Mouse (Mus musculus): ENCODE results near the gene Mrpl4.

Mrpl4 gene

DNA sequence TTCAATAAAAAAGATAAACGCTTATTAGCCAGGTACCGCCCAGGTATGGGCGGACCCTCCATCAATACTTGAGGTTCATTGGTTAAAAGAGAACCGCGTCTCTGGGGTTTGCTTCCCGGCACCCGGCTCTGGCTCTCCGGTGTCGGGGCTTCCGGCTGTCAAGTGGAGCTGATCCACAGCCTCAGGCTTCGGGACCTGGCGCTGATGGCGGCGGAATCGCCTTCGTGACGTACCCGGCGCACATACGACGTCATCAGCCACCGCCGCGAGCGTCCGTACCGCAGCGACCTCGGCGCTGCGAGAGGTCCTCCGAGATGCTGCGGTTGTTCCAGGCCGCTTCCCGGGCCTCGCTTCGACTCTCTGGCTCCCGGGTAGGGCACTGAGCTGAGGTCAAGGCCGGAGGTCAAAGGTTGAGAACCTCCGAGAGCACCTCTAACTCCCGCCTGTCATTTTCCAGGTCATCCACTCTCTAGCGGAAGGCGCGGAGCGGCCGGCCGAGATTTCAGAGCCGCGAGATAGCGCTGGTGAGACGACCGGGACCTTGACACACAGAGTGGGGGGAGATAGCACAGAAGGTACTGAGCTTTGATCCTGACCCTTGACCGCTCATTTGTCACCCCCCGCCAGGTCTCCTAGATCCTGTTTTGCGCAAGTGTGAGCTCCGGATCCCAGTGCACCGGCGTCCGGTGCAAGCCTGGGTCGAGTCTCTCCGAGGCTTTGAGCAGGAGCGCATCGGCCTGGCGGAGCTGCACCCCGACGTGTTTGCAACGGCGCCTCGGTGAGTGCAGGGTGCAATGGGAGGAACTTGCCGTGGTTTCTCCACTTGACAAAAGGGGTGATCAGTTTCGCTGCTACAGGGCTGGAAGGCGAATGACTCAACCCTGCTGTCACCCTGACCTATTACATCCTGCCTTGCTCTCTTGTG, at the start of gene Mrpl4:
Gene Mrpl4 (plus strand): TSS at position 112 of the 925 bp plus-strand sequence.
- peak; percentile 88 for DNase-seq

DNA sequence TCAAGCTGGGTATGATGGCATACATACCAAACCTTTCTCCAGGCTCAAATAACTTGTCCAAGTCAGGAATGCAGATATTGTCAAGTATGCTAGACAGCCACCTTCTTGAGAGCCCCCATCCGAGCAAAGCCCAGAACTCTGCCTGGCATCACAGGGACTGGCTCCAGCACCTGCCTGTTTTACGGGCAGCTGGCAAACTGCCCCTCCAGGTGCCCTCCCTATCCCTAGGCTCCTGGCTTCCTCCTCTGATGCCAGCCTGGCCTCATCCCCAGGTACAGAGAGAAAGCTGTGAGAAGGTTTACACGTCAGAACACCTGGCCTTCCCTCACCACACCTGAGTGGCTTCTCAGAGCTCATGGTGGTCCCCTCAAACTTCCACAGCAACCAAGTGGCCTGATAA, 45.5 kb upstream of the Mrpl4 start:
- no peak for DNase-seq

DNA sequence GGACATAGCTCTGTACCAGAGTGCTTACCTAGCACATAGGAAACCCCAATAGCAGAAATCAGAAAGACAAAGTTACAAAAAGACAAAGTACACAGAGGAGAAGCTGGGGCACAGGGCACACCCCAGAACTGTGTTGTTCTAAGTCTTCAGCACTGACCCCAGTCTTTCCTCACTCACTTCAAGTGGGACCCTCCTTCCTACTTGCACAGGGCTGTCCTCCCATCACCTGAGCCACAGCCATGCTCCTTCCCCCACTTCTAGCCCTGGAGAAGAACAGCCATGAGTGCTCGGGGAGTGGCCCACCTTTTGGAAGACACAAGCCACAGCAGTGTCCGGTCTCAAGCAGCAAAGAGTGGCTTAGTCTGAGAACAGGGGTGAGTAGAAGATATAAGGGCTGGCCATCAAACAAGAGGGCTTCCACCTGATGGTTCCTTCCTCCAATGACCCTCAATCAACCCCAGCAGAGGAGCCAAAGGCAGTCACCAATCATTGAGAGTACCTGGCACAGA, 43.1 kb upstream of the Mrpl4 start, which contains the start of gene Dnmt1:
Gene Dnmt1 (minus strand): TSS at position 459 of the 509 bp plus-strand sequence.
- DNase-seq = no peak

DNA sequence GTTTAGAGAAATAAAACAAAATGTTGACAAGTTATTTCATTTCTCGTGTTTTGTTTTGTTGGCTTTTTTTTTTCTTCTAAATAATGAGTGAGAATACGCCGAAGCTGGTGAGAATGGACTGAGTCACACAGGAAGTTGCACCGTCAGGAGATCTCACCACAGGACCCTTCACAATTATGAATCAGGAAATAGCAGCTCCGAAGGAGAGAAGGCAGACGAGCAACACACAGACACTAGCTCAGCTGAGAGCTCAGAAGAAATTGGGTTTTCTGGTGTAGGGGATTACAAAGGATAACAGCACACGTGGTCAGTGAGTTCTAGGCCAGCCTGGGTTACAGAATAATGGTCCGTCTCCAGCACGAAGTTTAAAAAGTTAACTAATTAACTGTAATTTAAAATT, 41.0 kb upstream of the Mrpl4 start:
- DNase-seq = peak; percentile 40

DNA sequence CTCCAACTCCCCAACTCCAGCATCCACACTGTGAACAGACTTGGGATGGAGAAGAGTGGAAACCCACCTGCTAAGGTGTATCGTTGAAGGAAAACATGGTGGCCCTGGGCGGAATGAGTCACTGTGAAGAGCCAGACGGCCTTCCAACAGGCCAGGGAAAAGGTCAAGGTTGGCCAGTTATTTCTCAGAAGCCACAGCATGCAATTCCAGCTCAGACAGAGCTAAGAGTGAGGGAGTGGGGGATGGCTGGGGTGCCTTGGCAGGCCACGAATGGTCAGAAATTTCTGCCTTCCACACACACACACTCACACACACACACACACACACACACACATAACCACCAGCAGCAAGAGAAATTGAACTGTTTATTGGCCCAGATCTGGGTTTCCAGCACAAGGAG, 36.9 kb upstream of the Mrpl4 start:
- DNase-seq = no peak

DNA sequence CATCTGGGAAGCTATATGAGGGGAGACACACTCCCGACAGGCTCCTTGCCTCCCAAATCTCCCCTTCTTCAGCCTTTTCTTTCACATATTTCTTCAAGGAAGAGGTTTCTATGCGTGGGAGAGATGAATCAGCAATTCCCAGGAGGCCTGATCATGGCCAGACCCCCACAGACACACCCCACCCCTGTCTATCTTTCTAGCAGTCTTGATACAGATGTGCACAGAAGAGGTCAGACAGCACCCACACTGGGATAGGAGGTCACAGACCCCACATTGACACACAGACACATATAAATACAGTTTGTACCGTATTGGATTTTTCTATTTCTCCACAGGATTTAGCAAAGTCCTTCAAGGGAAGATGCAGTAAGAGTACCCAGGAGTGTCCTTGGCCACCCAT, 36.5 kb upstream of the Mrpl4 start:
- DNase-seq = no peak

DNA sequence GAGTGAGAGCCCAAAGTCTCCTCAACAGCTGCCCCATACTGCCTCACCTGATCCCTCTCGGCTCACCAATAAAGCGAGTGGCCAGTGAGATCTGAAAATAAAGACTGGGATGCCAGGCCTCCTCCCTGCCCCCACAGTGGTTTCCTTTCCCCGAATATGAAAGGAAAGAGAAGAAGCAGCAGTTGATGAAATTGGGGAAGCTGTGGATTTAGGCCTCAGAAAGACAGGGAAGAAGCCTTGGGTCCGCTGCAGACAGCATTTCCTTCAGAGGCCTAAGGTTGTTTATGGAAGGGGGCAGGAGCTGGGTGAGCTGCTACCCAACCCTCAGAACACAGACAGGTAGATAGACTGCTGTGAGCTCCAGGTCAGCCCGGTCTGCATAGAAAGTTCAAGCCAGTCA, 35.8 kb upstream of the Mrpl4 start:
- DNase-seq = no peak

DNA sequence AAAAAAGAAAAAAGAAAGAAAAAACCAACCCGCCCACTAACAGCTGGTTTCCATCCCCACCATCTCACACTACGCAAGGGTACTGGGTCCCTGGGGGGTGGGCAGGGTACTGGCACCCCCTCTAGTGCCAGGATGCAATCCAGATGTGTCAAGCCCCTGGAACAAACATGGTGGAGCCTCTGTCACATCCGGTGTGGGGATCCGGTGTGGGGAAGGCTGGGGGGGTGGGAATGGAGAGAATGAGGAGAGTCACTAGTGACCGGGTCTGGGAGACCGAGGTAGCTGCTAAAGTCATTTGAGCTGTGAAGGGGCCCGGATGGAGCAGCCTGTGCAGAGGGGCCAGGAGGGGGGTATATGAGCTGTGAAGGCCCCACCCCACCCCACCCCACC, 30.8 kb upstream of the Mrpl4 start:
- no peak for DNase-seq

DNA sequence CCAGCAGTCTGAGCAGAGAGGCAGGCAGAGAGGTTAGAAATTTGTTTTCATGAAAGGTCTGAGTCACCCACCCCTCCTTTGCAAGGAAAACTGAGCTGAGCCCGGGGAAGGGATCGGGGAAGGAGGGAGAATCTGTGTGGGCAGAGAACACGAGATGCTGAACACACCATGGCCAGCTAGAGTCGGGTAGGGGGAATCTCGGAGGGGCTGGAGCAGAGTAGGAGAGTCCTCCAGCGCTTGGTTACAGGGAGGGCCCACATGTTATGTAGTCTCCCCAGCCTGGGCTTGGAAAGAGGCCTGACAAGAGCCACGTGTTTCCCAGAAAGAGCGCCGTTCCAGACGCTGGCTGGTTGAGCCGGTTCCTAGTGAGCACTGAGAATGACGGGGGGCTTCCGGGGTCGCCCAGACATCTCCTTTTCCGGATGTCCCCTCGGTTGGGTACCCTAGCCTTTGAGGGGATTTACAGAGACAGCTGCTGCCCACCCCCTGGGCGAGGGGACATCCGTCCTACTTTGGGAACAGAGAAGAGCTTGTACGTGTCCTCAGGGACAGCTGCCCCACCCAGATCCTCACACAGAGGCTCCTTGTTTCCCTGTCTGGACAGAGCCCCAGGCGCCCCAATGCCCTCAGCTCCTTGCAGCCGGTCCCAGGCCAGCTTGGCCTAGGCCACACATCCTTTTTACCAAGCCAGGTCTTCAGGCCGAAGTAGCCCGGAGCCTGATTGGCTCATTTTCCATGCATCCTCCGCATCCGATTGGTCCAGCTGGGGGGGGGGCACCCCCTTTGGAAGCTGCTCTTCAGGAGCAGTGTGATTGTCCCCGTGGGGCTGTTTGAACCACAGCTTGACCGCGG, 30.2 kb upstream of the Mrpl4 start:
- DNase-seq = no peak

DNA sequence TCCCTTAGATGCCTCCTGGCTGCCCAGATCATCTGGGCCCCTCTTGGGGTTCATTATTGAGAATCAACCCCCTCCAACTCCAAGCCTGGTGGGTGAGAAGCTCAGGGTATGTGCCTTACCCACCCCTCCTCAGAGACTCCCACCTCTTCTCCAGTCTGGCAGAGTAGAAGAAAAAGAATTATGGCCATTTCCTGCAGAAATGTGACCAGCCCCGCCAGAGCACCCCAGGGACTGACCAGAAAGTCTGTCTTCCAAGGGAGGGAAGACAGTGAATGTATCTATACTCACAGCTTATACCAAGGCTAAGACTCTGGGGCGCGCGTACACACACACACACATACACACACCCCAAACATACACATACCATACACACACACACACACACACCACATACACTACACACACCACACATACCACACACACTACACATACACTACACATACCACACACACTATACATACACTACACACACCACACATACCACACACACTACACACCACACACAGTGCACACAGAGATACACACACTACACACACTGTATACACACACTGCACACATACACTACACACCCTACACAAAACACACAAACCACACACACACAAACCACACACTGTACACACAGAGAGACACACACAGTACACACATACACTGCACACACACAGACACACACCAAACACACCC, 29.4 kb upstream of the Mrpl4 start:
- no peak for DNase-seq

DNA sequence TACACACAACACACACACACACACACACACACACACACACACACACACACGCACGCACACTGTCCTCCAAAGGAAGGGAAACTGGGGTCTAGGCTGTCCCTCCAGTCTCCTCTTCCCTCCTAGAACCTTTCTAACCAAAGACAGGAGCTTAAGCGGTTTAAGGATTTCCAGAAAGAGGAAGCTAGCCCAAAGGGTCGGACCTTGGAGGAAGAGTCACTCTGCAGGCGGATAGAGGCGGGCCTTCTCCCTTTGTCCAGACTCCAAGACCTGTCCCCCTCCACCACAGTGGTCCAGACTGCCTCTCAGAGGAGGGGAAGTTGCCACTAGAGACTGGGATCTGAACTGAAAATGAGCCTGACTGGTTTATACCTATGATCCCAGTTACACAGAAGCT, 28.9 kb upstream of the Mrpl4 start:
- DNase-seq = no peak

DNA sequence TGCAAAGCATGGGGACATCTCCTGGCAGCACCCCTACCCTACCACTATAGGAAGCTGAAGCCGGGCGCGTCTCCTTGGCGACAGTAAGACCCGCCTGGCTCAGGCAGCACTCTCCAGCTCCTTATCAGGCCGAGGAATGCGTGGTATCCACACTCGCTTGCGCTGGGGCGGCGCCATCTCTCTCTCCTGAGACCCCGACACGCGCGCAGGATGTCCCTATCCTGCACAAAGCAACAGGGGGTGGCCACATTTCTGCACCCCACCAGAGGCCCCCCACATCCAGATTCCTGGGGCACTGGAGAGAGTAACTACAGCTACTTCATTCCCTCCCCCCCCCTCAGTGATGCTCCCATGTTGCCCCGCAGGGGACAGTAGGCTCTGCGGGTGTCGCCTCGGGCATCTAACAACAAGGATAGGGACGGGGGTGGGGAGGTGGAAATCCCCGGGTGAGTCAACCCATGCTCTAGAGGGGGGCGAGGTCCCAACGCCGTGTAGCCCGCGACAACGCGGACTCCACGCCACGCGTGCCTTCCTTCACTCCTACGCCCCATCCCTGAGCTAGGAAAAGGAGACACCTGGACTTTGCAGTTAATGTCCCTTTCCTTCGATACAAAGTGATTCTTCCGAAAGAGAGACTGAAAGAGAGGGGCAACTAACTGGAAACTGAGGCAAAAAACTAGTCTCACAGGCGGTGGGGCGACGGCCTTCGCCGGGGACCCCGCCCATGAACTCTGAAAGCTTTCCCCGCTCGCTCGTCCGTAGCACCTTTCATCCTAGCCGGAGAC, 26.9 kb upstream of the Mrpl4 start:
- peak; percentile 46 for DNase-seq

DNA sequence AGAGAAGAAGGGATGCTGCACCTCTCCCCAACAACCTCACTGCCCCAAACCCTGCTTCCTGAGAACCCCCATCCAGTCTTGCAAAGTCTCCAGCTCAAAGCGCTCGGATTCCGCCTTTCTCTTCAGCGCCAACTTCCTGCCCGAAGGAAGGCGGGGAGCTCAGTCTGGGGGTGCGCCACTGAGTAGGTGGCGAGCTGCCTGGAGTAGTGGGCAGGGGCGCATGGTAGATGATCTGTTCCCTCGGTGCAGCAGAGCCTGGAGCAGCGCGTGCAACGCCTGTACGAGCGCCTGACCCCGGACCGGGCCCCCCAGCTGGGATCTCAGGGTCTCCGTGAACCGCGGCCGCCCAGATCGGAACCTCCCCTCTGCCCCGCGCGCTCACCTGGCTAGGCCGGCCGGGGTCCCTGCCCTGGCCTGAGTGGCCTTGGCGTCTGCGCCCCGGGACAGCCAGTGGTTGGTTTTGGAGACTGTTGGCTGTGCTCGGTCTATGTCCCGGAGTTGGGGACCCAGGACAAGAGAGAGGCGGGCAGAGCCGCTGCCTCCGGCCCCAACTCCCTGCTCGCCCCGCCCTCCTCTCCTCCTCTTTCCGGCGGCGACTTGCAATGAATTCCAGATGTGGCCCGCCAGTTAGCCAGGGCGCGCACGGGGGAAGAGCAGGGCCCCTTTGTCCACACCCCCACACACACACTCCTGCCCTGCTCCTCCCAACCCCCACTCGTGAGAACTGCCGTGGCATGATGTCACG, 26.1 kb upstream of the Mrpl4 start, which contains the start of gene S1pr2:
Gene S1pr2 (minus strand): TSS at position 566 of the 745 bp plus-strand sequence.
- peak; percentile 76 for DNase-seq

DNA sequence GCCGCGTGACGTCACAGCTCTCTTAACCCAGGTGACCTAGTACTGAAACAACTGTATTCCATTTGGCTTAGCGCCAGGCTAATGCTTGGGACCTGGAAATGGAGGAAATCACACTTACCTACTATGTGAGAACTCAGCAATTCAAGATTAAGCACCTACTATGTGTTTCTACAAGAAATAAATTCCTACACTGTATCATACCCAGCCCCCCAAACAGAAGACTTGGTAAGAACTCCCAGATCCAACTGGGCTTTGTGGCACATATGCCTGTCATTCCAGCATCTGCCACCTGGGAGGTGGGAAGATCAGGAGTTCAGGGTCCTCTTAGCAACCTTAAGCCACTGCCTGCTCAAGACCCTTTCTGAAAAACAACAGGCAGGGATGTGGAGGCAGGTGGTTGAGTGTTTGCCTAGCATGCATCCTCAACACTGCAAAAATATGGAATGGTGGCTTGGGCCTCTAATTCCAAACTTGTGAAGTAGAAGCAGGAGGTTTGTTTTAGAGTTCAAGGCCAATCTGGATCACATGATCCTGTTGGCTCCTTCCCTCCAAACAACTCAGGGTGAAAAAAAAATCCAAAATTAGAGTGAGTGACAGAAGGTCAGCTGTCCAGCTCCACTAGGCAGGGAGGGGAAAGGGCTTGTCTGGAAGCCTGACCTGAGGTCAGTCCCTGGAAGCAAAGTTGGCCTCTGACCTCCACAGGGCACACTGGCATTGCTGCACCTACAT, 25.4 kb upstream of the Mrpl4 start:
- no peak for DNase-seq

DNA sequence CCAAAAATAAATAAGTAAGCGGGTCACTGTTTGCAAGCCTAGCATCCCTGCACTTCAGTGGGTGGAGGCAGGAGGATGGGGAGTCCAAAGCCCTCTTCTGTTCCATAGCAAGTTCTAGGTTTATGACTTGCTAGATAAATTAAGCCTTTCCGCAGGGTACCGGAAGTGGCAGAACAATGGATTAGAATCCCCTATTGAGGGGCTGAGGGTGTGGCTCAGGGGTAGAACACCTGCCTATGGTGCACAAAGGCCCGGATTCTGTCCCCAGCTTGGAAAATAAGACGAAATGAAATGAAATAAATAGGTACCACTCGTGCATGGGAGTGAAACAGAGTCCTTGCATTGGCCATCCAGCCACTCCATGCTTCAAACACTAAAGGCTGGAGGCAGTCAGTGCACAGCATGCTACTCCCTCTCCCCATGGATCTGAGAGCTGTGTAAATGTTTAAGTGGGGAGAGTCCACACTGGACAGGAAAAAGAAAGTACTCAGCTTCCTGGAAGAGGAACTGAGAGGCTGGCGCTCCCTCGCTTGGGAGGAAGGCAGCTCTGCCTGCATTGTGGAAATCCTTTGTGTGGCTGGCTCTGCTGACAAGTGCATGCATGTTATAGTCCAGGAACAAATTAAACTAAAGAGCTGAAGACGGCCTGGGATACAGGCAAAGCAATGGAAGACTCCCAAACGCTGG, 24.0 kb upstream of the Mrpl4 start:
- no peak for DNase-seq

DNA sequence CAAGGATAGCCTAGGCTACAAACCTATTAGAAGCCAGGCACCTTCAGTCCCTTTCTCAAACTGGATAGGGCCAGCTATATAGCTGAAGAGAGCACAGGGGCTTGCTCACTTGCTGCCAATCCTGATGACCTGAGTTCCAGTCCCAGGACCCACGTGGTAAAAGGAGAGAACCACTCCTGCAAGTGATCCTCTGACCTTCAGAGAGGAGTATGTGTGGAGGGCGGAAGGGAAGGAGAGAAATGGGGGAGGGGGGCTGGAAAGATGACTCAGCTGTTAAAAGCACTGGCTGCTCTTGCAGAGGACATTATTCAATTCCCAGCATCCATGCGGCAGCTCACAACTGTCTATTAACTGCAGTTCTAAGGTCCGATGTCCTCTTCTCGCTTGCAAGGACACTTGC, 23.4 kb upstream of the Mrpl4 start:
- no peak for DNase-seq

DNA sequence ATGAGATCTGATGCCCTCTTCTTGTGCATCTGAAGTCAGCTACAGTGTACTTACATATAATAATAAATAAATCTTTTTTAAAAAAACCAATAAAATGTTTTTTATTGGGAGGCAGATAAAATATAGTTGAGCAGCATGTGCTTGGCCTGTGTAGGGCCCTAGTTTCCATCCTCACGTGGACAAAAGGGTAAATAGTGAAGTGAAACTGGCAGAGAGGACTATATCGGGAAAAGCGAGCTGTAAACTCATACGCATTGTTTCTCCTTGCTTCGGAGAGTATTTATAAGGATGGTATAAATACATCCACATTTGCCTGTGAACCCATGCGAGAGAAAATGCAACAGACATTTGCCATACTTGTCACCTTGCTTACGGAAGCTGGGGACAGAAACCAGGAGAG, 22.8 kb upstream of the Mrpl4 start:
- DNase-seq = no peak

DNA sequence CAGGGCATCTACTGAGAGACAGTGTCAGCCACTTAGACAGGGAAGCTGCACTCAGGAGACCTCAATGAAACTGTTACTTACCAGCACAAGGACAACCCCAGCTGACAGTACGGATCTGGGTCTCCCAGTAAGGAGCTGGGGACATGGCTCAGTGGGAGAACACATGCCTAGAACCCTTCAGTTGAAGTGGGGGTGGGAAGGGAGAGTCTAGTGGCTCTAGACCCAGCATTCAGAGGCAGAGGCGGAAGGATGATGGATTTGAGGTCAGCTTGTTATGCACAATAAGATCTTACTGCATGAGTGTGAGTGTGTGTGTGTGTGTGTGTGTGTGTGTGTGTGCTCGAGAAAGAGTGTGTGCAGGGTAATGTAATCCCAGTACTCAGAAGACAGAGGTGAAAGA, 20.4 kb upstream of the Mrpl4 start:
- no peak for DNase-seq

DNA sequence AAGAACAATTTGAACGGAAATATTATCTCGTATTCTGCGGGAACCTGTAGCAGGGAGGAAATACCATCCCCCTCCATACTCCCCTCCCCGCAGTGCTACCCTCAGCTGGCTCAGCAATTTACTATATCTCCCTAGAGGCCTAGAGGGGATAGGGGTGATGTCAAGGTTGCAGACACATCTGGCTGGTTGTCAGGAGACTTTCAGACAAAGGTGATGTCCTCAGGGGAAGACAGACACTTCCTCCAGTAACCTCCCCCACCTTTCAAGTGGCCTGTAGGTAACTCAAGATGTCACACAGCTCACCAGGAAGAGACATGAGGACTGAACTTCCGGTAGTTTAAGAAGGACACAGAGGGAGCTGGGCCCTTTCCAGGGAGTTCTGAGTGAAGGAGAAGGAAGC, 19.4 kb upstream of the Mrpl4 start:
- peak; percentile 54 for DNase-seq

Data from thymus, postnatal 14 days (tissue).